Comparison of ENCODE assay signal across 9 mouse cellular contexts in the genomic region with DNA sequence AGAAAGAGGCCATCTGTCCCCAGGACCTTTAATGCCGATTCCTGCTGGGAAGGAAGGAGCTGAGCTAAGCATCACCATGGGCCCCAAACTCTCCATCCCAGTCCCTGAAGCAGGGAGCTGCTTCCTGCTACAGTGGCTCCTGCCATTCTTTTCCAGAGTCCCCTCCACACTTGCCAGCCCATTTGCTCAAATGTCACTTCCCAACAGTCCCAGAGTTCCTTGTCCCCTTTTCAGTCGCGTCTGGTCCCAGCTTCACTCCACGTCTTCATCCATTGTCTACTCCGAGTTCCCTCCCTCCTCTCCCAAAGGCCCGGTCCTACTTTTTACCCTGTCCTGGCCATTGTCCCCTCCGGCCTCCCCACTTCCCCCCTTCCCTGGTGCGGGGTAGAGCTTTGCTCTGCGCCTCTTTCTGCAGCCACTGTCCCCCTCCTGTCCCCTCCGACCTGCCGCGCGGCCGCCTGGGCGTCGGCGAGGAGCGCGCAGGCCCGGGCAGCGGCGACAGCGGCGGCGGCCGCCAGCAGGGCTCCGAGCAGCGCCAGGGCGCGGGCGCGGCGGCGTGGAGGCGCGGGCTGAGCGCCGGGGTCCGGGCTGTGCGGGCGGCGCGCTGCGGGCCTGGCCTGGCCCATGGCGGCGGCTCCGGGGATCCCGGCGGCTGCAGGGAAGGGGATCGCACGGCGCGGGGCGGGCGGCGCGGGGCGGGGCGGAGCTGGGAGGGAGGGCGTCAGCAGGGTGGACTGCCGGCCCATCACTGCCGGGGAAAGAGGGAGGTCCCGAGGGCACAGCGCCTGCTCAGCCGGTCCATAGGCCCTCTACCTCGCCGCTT. TPM values are rescaled to one million over a fixed set of nuclear protein-coding genes. Genes with fewer than 3 reads are reported as not detected.
DNase-seq lines count a peak whose midpoint lies in the region; ATAC-seq and TF ChIP-seq lines count a peak whose summit lies in the region.
"Had no signal": no experiment of that assay in that cellular context is flagged by ENCODE, and none has a peak within 500 bp of the region (broad histone marks: within the 10 kb centered on the region; RNA-seq: fewer than 3 reads in every experiment).

Gene Selenon (minus strand): TSS at position 673 of the 823 bp plus-strand sequence.

- peak; percentile 22; the same call in 1 of the 2 replicates for TF ChIP-seq POLR2A in cerebellum, adult 2 months (IDR thresholded peaks at IDR 0.05; ENCODE audit: borderline replicate concordance, insufficient read depth, low read length)

- peaks cover 24% of the 10 kb centered on the region for H3K36me3 ChIP-seq in hindbrain, embryonic 15.5 days
- peaks cover 16% of the 10 kb centered on the region for H3K36me3 ChIP-seq in stomach, embryonic 15.5 days
- H3K36me3 ChIP-seq: G1E had no signal

- H3K27ac ChIP-seq in layer of hippocampus, adult 2 months, result peak within 1 kb of the TSS; percentile 72; the same call in 1 of the 2 replicates
- H3K27ac ChIP-seq in cerebellum, adult 2 months (ENCODE audit: insufficient read depth, low read length), result peak within 1 kb of the TSS; percentile 75
- peak within 1 kb of the TSS; percentile 82 for H3K27ac ChIP-seq in gastrocnemius, adult 2 months
- H3K27ac ChIP-seq in hindbrain, embryonic 15.5 days (replicated peaks), result peak within 1 kb of the TSS; percentile 88
- peak within 1 kb of the TSS; percentile 61 for H3K27ac ChIP-seq in stomach, embryonic 15.5 days

- H3K4me1 ChIP-seq in cerebellum, adult 2 months (ENCODE audit: control insufficient read depth, insufficient read depth, low read length), result peaks cover 31% of the 10 kb centered on the region
- H3K4me1 ChIP-seq in hindbrain, embryonic 15.5 days (replicated peaks), result peaks cover 35% of the 10 kb centered on the region
- H3K4me1 ChIP-seq in stomach, embryonic 15.5 days, result peaks cover 17% of the 10 kb centered on the region

- TF ChIP-seq CTCF in layer of hippocampus, adult 2 months (conservative IDR thresholded peaks at IDR 0.05), result no peak
- no peak for TF ChIP-seq CTCF in cerebellum, adult 2 months (IDR thresholded peaks at IDR 0.05; ENCODE audit: borderline replicate concordance, insufficient read depth, low read depth, low read length)
- no peak for TF ChIP-seq CTCF in gastrocnemius, adult 2 months (IDR thresholded peaks at IDR 0.05)

- peak within 1 kb of the TSS; percentile 64 for H3K4me3 ChIP-seq in layer of hippocampus, adult 2 months
- peak within 1 kb of the TSS; percentile 82 for H3K4me3 ChIP-seq in cerebellum, adult 2 months (replicated peaks; ENCODE audit: insufficient read depth, low read depth, low read length)
- H3K4me3 ChIP-seq in gastrocnemius, adult 2 months, result peak within 1 kb of the TSS; percentile 81
- peak within 1 kb of the TSS; percentile 76 for H3K4me3 ChIP-seq in hindbrain, embryonic 15.5 days
- H3K4me3 ChIP-seq in stomach, embryonic 15.5 days (replicated peaks), result peak within 1 kb of the TSS; percentile 63

- no peaks in the 10 kb centered on the region for H3K27me3 ChIP-seq in cerebellum, adult 2 months (ENCODE audit: control insufficient read depth, insufficient read depth, low read length)
- H3K27me3 ChIP-seq in hindbrain, embryonic 15.5 days, result no peaks in the 10 kb centered on the region
- no peaks in the 10 kb centered on the region for H3K27me3 ChIP-seq in stomach, embryonic 15.5 days (replicated peaks)

- peak within 1 kb of the TSS; percentile 71 for H3K4me2 ChIP-seq in hindbrain, embryonic 15.5 days
- H3K4me2 ChIP-seq in stomach, embryonic 15.5 days, result peak within 1 kb of the TSS; percentile 75

- H3K9me3 ChIP-seq in hindbrain, embryonic 15.5 days, result no peaks in the 10 kb centered on the region
- H3K9me3 ChIP-seq in stomach, embryonic 15.5 days, result 0 out of 2 replicates have a peak, but pooled peaks cover 4% of the 10 kb centered on the region

- H3K9ac ChIP-seq in hindbrain, embryonic 15.5 days, result peak within 1 kb of the TSS; percentile 94
- peak within 1 kb of the TSS; percentile 85 for H3K9ac ChIP-seq in stomach, embryonic 15.5 days

- intact Hi-C loops in gastrocnemius, adult 2 months (cut with DNase I), result no loop called here
- intact Hi-C loops in left cerebral cortex, postnatal 25 days (cut with DNase I), result loop anchor here (2.0 kb wide), 1 partner anchor 151 kb away; no protein-coding TSS in a partner anchor

- WGBS in cerebellum, adult 2 months, result under 1% methylated on average over 64 of the region's 67 CpGs
- under 1% methylated on average over 41 of the region's 67 CpGs for whole genome bisulfite sequencing in hindbrain, embryonic 15.5 days
- under 1% methylated on average over 59 of the region's 67 CpGs for WGBS in stomach, embryonic 15.5 days

- ATAC-seq in hindbrain, embryonic 15.5 days (ENCODE audit: low FRiP score, low read depth), result peak; percentile 84
- peak; percentile 20 for ATAC-seq in megakaryocyte, adult 5-6 weeks (ENCODE audit: poor library complexity, severe bottlenecking)
- peak; percentile 85 for ATAC-seq in stomach, embryonic 15.5 days (ENCODE audit: insufficient read depth, low FRiP score, low read depth)

- peak; percentile 39 to 40 for DNase-seq in layer of hippocampus, adult 2 months (ENCODE audit: low spot score in 2 of 2)
- no peak for DNase-seq in layer of hippocampus, adult 11-12 months (ENCODE audit: low spot score)
- DNase-seq in cerebellum, adult 2 months, result peak; percentile 76 to 78
- peak; percentile 87 for DNase-seq in gastrocnemius, adult 2 months
- peak; percentile 29 to 43 for DNase-seq in left cerebral cortex, postnatal 25 days (ENCODE audit: low spot score in 2 of 2)

RNA-seq across cellular contexts. Expression of gene Selenon, which starts in this region (rescaled TPM):
- total RNA-seq in layer of hippocampus, adult 2 months (2021), result 10 to 100 TPM; 17.3 to 19.7 TPM
- 37.8 and 43.1 TPM in 2 replicates for polyA plus RNA-seq in cerebellum, adult 2 months (2012; rRNA removed)
- 1 to 10 TPM; 4.4 to 6.3 TPM for total RNA-seq in gastrocnemius, adult 2 months (2021)
- 31.2 and 32.0 TPM in 2 replicates for polyA plus RNA-seq in hindbrain, embryonic 15.5 days (2015; fragmentation: Nextera tagmentation; extraction: Ambion mirVana)
- total RNA-seq in left cerebral cortex, postnatal 25 days (2021), result 10 to 100 TPM; 18.6 to 20.9 TPM
- 24.9 and 25.4 TPM in 2 replicates for total RNA-seq in megakaryocyte, adult 5-6 weeks (2015)
- total RNA-seq in megakaryocyte, adult 5-6 weeks (2017), result 6.3 and 8.2 TPM in 2 replicates
- 33.0 and 37.8 TPM in 2 replicates for polyA plus RNA-seq in stomach, embryonic 15.5 days (2015; fragmentation: Nextera tagmentation; extraction: Ambion mirVana)
- polyA plus RNA-seq: G1E had no signal

Comparison
In these comparisons a context has a peak if more than half of its experiments do, and no peak if none do; other contexts are left out.
1. ATAC-seq: peak in every context shown above with its lines; median percentile 85 in stomach, embryonic 15.5 days; 84 in hindbrain, embryonic 15.5 days; 20 in megakaryocyte, adult 5-6 weeks.